Mouse (Mus musculus) heart, embryonic 13.5 days (tissue): ENCODE data around the gene Nploc4. TPM values are rescaled to one million over a fixed set of nuclear protein-coding genes. Genes with fewer than 3 reads are reported as not detected.

Source experiments
- ATAC-seq: fragments of 200-750 bp; cut with Nextera tagmentation; 2 replicates; pipeline ENCODE4 v1.8.0; 2017; ENCODE audit warnings: moderate TSS enrichment; ENCODE audit not compliant: insufficient number of reproducible peaks, low FRiP score, low TSS enrichment; ENCODE audit errors: extremely low read depth
- H3K27ac ChIP-seq: fragments of 300-500 bp; sonication (generic); replicated peaks from 2 replicates; pipeline ENCODE4 v1.5.1; 2015; ENCODE audit warnings: moderate library complexity, mild to moderate bottlenecking, inconsistent platforms
- H3K27me3 ChIP-seq: fragments of 300-500 bp; sonication (generic); replicated peaks from 2 replicates; pipeline ENCODE4 v1.6.1; 2015; ENCODE audit warnings: mild to moderate bottlenecking, inconsistent platforms
- H3K36me3 ChIP-seq: fragments of 300-500 bp; sonication (generic); 2 replicates; pipeline ENCODE4 v1.6.1; 2015; ENCODE audit warnings: mild to moderate bottlenecking, inconsistent platforms
- H3K4me1 ChIP-seq: fragments of 300-500 bp; sonication (generic); 2 replicates; pipeline ENCODE4 v1.6.1; 2015; ENCODE audit warnings: inconsistent platforms
- H3K4me2 ChIP-seq: fragments of 300-500 bp; sonication (generic); 2 replicates; pipeline ENCODE4 v1.6.1; 2015; ENCODE audit warnings: inconsistent platforms, mild to moderate bottlenecking, moderate library complexity
- H3K4me3 ChIP-seq: fragments of 300-500 bp; sonication (generic); 2 replicates; pipeline ENCODE4 v1.5.1; 2015; ENCODE audit warnings: moderate library complexity, mild to moderate bottlenecking, inconsistent platforms
- H3K9ac ChIP-seq: fragments of 300-500 bp; sonication (generic); 2 replicates; pipeline ENCODE4 v1.6.1; 2015; ENCODE audit warnings: inconsistent platforms, mild to moderate bottlenecking, moderate library complexity
- H3K9me3 ChIP-seq: fragments of 300-500 bp; sonication (generic); 2 replicates; pipeline ENCODE4 v1.6.1; 2016; ENCODE audit warnings: inconsistent platforms
- WGBS: fragments of 180-500 bp; shearing (Covaris S2); methylation state at CpG from one replicate; pipeline ENCODE4 v1.1.7; 2015; ENCODE audit warnings: mixed read lengths; 5-methylcytosine and 5-hydroxymethylcytosine counted together
- polyA plus RNA-seq: library from polyadenylated mRNA; unstranded; fragments of >200 nt; fragmentation: Nextera tagmentation; extraction: Ambion mirVana; gene quantifications from 2 replicates; pipeline ENCODE4 v1.2.1, GENCODE M21; 2015

Gene Nploc4
- polyA plus RNA-seq, 1 experiment from 2014 or later, result 28.3 TPM

GRCm38 (mm10) chr11:120405867-120406266 is 31.6 kb downstream of the Nploc4 start:
- H3K9ac ChIP-seq, result no peak overlapping the region
- no peak overlapping the region for H3K27ac ChIP-seq
- ATAC-seq, result no peak
- WGBS, result 81% methylated on average over 3 of the region's 3 CpGs
- no peaks in the 10 kb centered on the region for H3K9me3 ChIP-seq
- H3K27me3 ChIP-seq, result no peaks in the 10 kb centered on the region
- peaks cover 100% of the 10 kb centered on the region for H3K36me3 ChIP-seq
- H3K4me3 ChIP-seq, result no peak overlapping the region
- no peaks in the 10 kb centered on the region for H3K4me1 ChIP-seq
- no peak overlapping the region for H3K4me2 ChIP-seq

DNA sequence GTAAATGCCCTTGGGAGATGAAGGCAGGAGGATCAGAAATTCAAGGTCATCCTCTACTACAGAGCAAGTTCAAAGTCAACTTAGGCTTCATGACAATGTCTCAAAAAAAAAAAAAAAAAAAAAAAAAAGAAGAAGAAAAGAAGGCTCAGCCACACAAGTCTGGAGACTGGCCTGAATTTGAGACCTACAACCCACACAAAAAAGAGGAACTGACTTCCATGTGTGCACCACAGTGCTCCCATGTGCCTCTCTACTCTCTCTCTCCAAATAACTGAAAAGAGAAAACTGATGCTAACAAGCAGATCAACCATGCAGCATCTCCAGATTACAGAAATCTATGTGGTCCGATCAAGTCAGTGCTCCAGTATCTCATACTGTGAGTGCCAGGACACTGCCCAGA is 32.7 kb downstream of the Nploc4 start:
- Histone ChIP-seq H3K4me2 (no peak overlapping the region), H3K9ac (no peak overlapping the region), H3K4me3 (no peak overlapping the region), H3K36me3 (peaks cover 100% of the 10 kb centered on the region), H3K27me3 (no peaks in the 10 kb centered on the region), H3K9me3 (no peaks in the 10 kb centered on the region), H3K4me1 (no peaks in the 10 kb centered on the region), H3K27ac (no peak overlapping the region)
- ATAC-seq, result no peak
- 100% methylated on average over 1 of the region's 1 CpGs for WGBS

DNA sequence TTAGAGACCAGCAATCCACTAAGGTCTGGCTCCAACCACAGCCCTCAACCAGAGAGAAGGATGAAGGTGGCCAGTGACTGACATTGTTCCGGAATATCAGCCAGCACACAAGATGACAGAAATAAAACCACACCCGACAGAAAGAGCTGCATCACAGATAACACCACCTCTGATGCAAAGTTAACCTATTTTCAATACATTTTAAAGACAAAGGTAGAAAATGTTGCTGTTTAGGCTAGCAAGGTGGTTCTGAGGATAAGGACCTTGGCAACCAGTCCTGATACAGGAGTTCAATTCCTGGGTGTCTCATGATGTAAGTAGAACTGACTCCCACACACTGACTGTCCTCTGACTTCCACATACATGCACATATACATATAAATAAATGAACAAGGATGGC is 38.2 kb downstream of the Nploc4 start:
- no peaks in the 10 kb centered on the region for H3K4me1 ChIP-seq
- H3K36me3 ChIP-seq, result peaks cover 86% of the 10 kb centered on the region
- 74% methylated on average over 2 of the region's 2 CpGs for WGBS
- ATAC-seq, result no peak
- H3K4me3 ChIP-seq, result no peak overlapping the region
- no peak overlapping the region for H3K9ac ChIP-seq
- H3K27me3 ChIP-seq, result no peaks in the 10 kb centered on the region
- no peak overlapping the region for H3K27ac ChIP-seq
- H3K4me2 ChIP-seq, result no peak overlapping the region
- no peaks in the 10 kb centered on the region for H3K9me3 ChIP-seq

- Histone ChIP-seq H3K9ac (no peak overlapping the region), H3K4me2 (no peak overlapping the region), H3K27me3 (no peaks in the 10 kb centered on the region), H3K27ac (no peak overlapping the region), H3K9me3 (no peaks in the 10 kb centered on the region), H3K36me3 (peaks cover 86% of the 10 kb centered on the region), H3K4me1 (no peaks in the 10 kb centered on the region), H3K4me3 (no peak overlapping the region)
- WGBS, result 75% methylated on average over 2 of the region's 2 CpGs
- no peak for ATAC-seq
Measured at GRCm38 (mm10) chr11:120397602-120398001, 39.9 kb downstream of the Nploc4 start.

DNA sequence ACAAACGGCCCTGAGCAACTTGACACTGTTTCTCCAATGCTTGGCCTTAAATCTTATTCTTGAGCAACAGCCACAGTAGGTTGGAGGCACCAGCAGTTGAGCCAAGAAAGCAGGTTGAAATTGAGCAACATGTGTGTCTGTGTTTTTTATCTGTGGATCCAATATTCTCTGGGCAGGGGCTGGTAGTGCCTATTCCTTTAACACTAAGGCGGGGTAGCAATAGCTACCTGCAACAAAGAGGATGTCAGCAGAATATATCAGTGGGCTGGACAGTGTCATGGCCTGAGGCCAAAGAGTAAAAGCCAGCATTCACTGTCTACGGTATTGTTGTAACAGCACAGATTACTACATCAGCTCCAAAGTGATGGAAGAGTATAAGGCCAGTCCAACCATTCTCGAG is 41.8 kb downstream of the Nploc4 start:
- no peak overlapping the region for H3K4me2 ChIP-seq

DNA sequence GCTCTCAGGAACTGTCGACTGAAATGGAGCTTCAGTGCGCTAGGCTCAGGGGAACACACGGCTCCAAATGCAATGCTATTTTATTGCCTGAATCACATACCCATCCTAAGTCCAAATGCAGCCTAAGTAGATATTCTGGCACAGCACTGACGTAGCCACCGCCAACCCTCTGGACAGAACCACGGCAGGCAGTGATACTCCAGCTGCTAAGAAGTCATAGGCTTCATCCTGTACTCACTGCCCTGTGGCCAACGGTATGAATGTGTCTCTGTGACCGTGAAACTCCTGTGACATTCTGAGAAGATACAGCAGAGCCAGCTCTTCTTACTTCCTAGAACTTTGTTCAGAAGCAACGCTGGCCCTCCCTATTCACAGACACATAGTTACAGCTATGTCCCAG is 48.9 kb downstream of the Nploc4 start:
- peak overlapping the region; percentile 58 for H3K27ac ChIP-seq
- ATAC-seq, result no peak
- H3K9me3 ChIP-seq, result no peaks in the 10 kb centered on the region
- 89% methylated on average over 9 of the region's 9 CpGs for WGBS
- peaks cover 49% of the 10 kb centered on the region for H3K4me1 ChIP-seq
- peaks cover 81% of the 10 kb centered on the region for H3K36me3 ChIP-seq
- no peaks in the 10 kb centered on the region for H3K27me3 ChIP-seq
- peak overlapping the region; percentile 58; the same call in 1 of the 2 replicates for H3K9ac ChIP-seq
- no peak overlapping the region for H3K4me2 ChIP-seq
- H3K4me3 ChIP-seq, result no peak overlapping the region

More for the DNA sequence above, 41.8 kb downstream of the Nploc4 start:
- H3K9me3 ChIP-seq, result no peaks in the 10 kb centered on the region
- no peak for ATAC-seq
- H3K27ac ChIP-seq, result no peak overlapping the region
- H3K4me3 ChIP-seq, result no peak overlapping the region
- H3K4me1 ChIP-seq, result no peaks in the 10 kb centered on the region
- peaks cover 80% of the 10 kb centered on the region for H3K36me3 ChIP-seq
- H3K27me3 ChIP-seq, result no peaks in the 10 kb centered on the region
- H3K9ac ChIP-seq, result no peak overlapping the region
- 72% methylated on average over 4 of the region's 4 CpGs for WGBS

- Histone ChIP-seq H3K4me3 (no peak overlapping the region), H3K4me1 (peaks cover 63% of the 10 kb centered on the region), H3K4me2 (0 out of 2 replicates have a peak overlapping the region, but pooled peaks have one; percentile 3), H3K9ac (peak overlapping the region; percentile 61), H3K9me3 (no peaks in the 10 kb centered on the region), H3K27ac (peak overlapping the region; percentile 98), H3K36me3 (peaks cover 81% of the 10 kb centered on the region), H3K27me3 (no peaks in the 10 kb centered on the region)
- ATAC-seq, result no peak
- WGBS, result 39% methylated on average over 2 of the region's 2 CpGs
Measured at GRCm38 (mm10) chr11:120387157-120387556, 50.4 kb downstream of the Nploc4 start.

DNA sequence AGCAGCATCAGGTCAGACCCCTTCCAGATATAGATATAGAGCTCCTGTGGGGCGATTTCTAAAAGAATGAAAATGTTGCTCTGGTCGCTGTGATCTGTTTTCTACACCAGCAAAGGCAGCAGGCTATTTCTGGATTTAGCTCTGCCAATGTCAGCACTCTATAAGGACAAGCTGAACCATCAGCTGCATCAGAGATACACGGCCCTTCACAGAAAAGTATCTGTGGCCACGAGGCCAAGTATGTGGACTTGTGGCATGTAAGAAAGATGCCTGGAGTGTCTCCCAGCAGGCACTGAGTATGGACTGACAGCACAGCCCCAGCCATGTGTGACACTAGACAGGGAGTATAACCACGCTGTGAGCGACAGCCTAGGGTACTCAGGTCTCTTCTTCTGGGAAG is 50.9 kb downstream of the Nploc4 start:
- Histone ChIP-seq H3K4me2 (0 out of 2 replicates have a peak overlapping the region, but pooled peaks have one; percentile 3), H3K27me3 (no peaks in the 10 kb centered on the region), H3K4me3 (no peak overlapping the region), H3K27ac (peak overlapping the region; percentile 98), H3K9me3 (no peaks in the 10 kb centered on the region), H3K9ac (no peak overlapping the region), H3K4me1 (peaks cover 68% of the 10 kb centered on the region), H3K36me3 (peaks cover 81% of the 10 kb centered on the region)
- 57% methylated on average over 6 of the region's 6 CpGs for WGBS
- peak; percentile 44; the same call in 1 of the 2 replicates for ATAC-seq

DNA sequence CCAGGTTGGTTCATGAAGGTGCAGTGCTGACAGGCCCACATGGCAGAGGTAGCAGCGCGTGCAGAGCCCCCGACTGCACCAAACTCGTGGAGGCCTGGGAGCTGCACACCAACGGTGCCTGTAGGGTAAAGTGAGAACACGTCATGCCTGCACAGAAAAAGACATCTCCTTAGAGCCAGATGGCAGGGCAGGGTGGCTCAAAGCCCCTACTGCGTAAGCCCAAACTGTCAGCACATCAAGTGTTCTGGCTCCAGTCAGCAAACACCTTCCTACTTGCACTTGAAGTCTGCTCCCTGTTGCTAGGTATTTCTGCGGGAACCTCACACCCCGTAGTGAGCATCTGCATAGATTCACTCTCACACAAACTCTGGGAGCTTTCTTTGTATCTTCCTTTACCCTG is 55.0 kb downstream of the Nploc4 start:
- Histone ChIP-seq H3K4me2 (peak overlapping the region; percentile 18; the same call in 1 of the 2 replicates), H3K36me3 (peaks cover 74% of the 10 kb centered on the region), H3K4me1 (peaks cover 83% of the 10 kb centered on the region), H3K27ac (peak overlapping the region; percentile 95), H3K27me3 (no peaks in the 10 kb centered on the region), H3K9me3 (no peaks in the 10 kb centered on the region), H3K9ac (peak overlapping the region; percentile 69), H3K4me3 (no peak overlapping the region)
- ATAC-seq, result peak; percentile 42
- WGBS, result 50% methylated on average over 9 of the region's 9 CpGs

- Histone ChIP-seq H3K36me3 (peaks cover 76% of the 10 kb centered on the region), H3K4me3 (no peak overlapping the region), H3K27me3 (no peaks in the 10 kb centered on the region), H3K4me2 (no peak overlapping the region), H3K9ac (no peak overlapping the region), H3K27ac (peak overlapping the region; percentile 95), H3K4me1 (peaks cover 89% of the 10 kb centered on the region), H3K9me3 (no peaks in the 10 kb centered on the region)
- 86% methylated on average over 4 of the region's 4 CpGs for WGBS
- ATAC-seq, result no peak
Measured at GRCm38 (mm10) chr11:120381157-120381556, 56.4 kb downstream of the Nploc4 start.

DNA sequence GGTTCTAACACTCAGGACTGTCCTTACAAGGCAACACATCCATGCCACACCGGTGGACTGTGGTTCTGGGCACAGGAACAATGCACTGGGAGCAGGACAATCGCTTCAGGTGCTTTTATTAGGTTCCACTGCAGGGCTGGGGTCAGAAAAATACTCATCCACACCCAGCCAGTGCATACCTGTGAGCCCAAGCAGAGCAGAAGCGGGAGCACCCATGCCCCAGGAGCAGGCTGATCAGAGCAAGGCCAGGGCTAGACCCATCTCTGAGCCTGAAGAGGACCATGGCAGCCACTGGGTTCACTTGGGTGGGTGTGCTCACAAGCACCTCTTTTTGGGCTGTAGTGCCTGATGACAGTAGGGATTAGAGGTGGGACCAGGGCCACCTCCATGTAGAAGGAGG is 57.2 kb downstream of the Nploc4 start:
- no peak overlapping the region for H3K4me2 ChIP-seq
- no peak overlapping the region for H3K4me3 ChIP-seq
- H3K27me3 ChIP-seq, result no peaks in the 10 kb centered on the region
- peaks cover 80% of the 10 kb centered on the region for H3K4me1 ChIP-seq
- ATAC-seq, result no peak
- H3K36me3 ChIP-seq, result peaks cover 76% of the 10 kb centered on the region
- no peaks in the 10 kb centered on the region for H3K9me3 ChIP-seq
- peak overlapping the region; percentile 38; the same call in 1 of the 2 replicates for H3K9ac ChIP-seq
- H3K27ac ChIP-seq, result 0 out of 2 replicates have a peak overlapping the region, but pooled peaks have one; percentile 6
- 89% methylated on average over 3 of the region's 3 CpGs for WGBS
